Mouse (Mus musculus): ENCODE measurements at regions not wholly inside any gene's neighbourhood (a gene's known extent, or its start where the extent isn't known, plus 50 kb on each side); places are given as distances from the start of the nearest gene placed in this dataset.

DNA sequence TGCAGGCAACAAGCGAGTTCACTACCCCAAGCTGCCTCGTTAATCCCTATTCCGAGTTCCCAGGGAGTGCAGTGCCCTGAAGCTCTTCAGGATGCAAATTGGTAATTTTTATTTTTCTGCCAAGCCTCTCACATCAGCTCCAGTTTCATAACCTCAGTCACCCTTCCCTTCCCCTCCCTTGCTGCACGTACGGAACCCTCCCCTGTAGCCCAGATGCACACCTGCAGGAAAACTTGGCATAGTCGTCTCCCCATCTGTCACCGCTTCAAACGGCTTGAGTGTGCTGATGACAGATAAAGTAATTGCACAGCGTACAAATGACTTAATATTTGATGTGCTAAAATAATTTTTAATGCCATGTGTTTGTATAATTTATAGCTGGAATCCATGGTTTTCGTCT lies 119.7 kb upstream of the Tmem45b start:
- TF ChIP-seq GATA1 (IDR thresholded peaks at IDR 0.05; ENCODE audit: borderline replicate concordance, low read length) (no peak), CTCF (IDR thresholded peaks at IDR 0.05; ENCODE audit: low read depth, low read length) (no peak), POLR2AphosphoS5 (IDR thresholded peaks at IDR 0.05; ENCODE audit: insufficient replicate concordance, low read depth, low read length) (no peak), GATA2 (IDR thresholded peaks at IDR 0.05; ENCODE audit: borderline replicate concordance, low read depth, low read length) (no peak), TAL1 (conservative IDR thresholded peaks at IDR 0.05; ENCODE audit: low read depth, low read length) (no peak)
- ATAC-seq (ENCODE audit: extremely low read depth, insufficient number of reproducible peaks, low FRiP score, poor library complexity, severe bottlenecking) (no peak), DNase-seq (ENCODE audit: low spot score) (no peak)
- no peaks in the 10 kb centered on the region for H3K27me3 ChIP-seq (ENCODE audit: insufficient read depth, low read length)
- H3K4me3 ChIP-seq (ENCODE audit: low read depth, low read length): no peak overlapping the region
- 0 out of 2 replicates have a peak, but pooled peaks cover 2% of the 10 kb centered on the region for H3K9me3 ChIP-seq (replicated peaks)
- H3K4me1 ChIP-seq (ENCODE audit: insufficient read depth, low read depth, low read length): no peaks in the 10 kb centered on the region
- H3K36me3 ChIP-seq (replicated peaks): no peaks in the 10 kb centered on the region

DNA sequence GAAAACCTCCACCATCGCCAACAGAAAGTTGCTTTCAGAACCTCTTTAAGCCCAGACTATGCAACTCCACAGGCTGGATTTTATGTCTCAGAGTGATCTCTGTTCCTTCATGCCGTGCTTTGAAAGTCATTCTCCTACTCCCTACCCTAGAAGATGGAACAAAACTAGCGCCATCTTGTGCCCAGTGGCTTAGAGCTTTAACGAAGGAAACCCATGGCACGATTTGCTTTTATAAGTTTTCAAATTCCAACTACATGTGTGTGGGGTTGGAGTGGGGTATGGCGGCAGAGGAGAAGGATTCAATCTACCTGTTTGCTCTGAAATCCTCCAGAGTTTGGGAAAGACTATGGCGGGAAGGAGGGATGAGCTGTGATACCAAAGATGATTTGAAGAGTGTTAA lies 118.7 kb upstream of the Tmem45b start:
- Histone ChIP-seq H3K27me3 (ENCODE audit: insufficient read depth, low read length) (no peaks in the 10 kb centered on the region), H3K36me3 (replicated peaks) (no peaks in the 10 kb centered on the region)
- no peak for DNase-seq (ENCODE audit: low spot score)

DNA sequence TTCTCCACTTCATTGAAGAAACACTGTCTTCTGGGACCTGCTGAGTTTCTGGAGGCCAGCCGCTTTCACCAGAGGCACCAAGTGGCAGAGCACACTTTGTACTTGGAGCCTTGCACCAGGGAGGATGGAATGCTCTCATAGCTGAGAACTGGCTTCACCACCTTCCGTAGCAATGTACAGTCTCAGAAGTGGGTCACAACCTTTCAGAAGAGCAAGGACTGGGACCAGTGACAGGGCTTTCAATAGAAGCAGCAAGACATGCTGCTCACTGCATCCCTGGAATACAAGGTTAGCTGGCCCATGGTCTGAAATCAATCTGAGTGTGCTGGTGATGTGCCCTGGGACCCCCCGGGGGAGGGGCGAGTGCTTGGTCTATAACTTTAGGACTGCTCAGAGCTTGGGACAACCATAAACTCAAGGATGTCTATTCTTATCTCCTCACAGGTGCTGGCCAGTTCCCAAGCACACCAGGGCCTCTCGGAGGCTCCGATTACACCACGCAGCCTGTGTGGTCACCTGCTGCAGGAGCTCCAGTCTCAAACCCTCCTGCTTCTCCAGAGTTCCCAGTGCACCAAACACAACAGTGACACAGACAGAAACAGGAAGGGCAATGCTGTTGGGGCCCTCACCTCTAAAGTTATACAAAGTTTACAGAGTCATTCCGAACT lies 114.4 kb upstream of the Tmem45b start:
- TF ChIP-seq TAL1 (conservative IDR thresholded peaks at IDR 0.05; ENCODE audit: low read depth, low read length): no peak
- no peak for TF ChIP-seq CTCF (IDR thresholded peaks at IDR 0.05; ENCODE audit: low read depth, low read length)
- TF ChIP-seq GATA2 (IDR thresholded peaks at IDR 0.05; ENCODE audit: borderline replicate concordance, low read depth, low read length): no peak
- no peak for TF ChIP-seq GATA1 (IDR thresholded peaks at IDR 0.05; ENCODE audit: borderline replicate concordance, low read length)
- no peak for TF ChIP-seq POLR2AphosphoS5 (IDR thresholded peaks at IDR 0.05; ENCODE audit: insufficient replicate concordance, low read depth, low read length)
- H3K4me3 ChIP-seq (ENCODE audit: low read depth, low read length): no peak overlapping the region
- DNase-seq (ENCODE audit: low spot score) (no peak), ATAC-seq (ENCODE audit: extremely low read depth, insufficient number of reproducible peaks, low FRiP score, poor library complexity, severe bottlenecking) (no peak)
- no peaks in the 10 kb centered on the region for H3K36me3 ChIP-seq (replicated peaks)
- no peaks in the 10 kb centered on the region for H3K27me3 ChIP-seq (ENCODE audit: insufficient read depth, low read length)
- H3K9me3 ChIP-seq (replicated peaks): no peaks in the 10 kb centered on the region
- no peaks in the 10 kb centered on the region for H3K4me1 ChIP-seq (ENCODE audit: insufficient read depth, low read depth, low read length)

More for the DNA sequence above, 118.7 kb upstream of the Tmem45b start:
- no peak for ATAC-seq (ENCODE audit: extremely low read depth, insufficient number of reproducible peaks, low FRiP score, poor library complexity, severe bottlenecking)
- Histone ChIP-seq H3K9me3 (replicated peaks) (0 out of 2 replicates have a peak, but pooled peaks cover 2% of the 10 kb centered on the region), H3K4me3 (ENCODE audit: low read depth, low read length) (no peak overlapping the region), H3K4me1 (ENCODE audit: insufficient read depth, low read depth, low read length) (no peaks in the 10 kb centered on the region)
- TF ChIP-seq GATA2 (IDR thresholded peaks at IDR 0.05; ENCODE audit: borderline replicate concordance, low read depth, low read length): no peak
- TF ChIP-seq POLR2AphosphoS5 (IDR thresholded peaks at IDR 0.05; ENCODE audit: insufficient replicate concordance, low read depth, low read length): no peak
- TF ChIP-seq TAL1 (conservative IDR thresholded peaks at IDR 0.05; ENCODE audit: low read depth, low read length): no peak
- TF ChIP-seq GATA1 (IDR thresholded peaks at IDR 0.05; ENCODE audit: borderline replicate concordance, low read length): no peak
- TF ChIP-seq CTCF (IDR thresholded peaks at IDR 0.05; ENCODE audit: low read depth, low read length): no peak

DNA sequence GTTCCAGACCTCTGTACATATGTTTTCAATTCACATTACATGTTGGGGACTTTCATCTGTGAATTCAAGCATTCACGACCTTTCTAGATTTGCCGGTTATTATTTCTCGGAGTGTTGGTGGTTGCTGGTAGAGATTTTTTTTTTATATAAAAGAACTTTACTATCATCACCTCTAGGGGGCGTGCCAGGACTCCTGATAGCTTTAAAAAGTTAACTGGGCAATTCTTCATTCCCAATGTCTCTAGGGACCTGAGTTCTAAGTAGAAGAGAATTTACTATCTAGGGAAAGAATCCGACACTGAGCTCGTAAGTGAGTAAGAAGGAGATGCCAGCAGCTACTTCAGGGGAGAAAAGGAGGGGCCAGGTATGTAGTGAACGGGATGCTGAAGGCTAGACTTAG lies 112.8 kb upstream of the Tmem45b start:
- Histone ChIP-seq H3K36me3 (replicated peaks) (no peaks in the 10 kb centered on the region), H3K4me3 (ENCODE audit: low read depth, low read length) (no peak overlapping the region), H3K9me3 (replicated peaks) (no peaks in the 10 kb centered on the region), H3K4me1 (ENCODE audit: insufficient read depth, low read depth, low read length) (no peaks in the 10 kb centered on the region), H3K27me3 (ENCODE audit: insufficient read depth, low read length) (0 out of 2 replicates have a peak, but pooled peaks cover 3% of the 10 kb centered on the region)
- ATAC-seq (ENCODE audit: extremely low read depth, insufficient number of reproducible peaks, low FRiP score, poor library complexity, severe bottlenecking) (no peak), DNase-seq (ENCODE audit: low spot score) (no peak)
- TF ChIP-seq CTCF (IDR thresholded peaks at IDR 0.05; ENCODE audit: low read depth, low read length): no peak
- no peak for TF ChIP-seq GATA2 (IDR thresholded peaks at IDR 0.05; ENCODE audit: borderline replicate concordance, low read depth, low read length)
- no peak for TF ChIP-seq GATA1 (IDR thresholded peaks at IDR 0.05; ENCODE audit: borderline replicate concordance, low read length)
- no peak for TF ChIP-seq POLR2AphosphoS5 (IDR thresholded peaks at IDR 0.05; ENCODE audit: insufficient replicate concordance, low read depth, low read length)
- no peak for TF ChIP-seq TAL1 (conservative IDR thresholded peaks at IDR 0.05; ENCODE audit: low read depth, low read length)

DNA sequence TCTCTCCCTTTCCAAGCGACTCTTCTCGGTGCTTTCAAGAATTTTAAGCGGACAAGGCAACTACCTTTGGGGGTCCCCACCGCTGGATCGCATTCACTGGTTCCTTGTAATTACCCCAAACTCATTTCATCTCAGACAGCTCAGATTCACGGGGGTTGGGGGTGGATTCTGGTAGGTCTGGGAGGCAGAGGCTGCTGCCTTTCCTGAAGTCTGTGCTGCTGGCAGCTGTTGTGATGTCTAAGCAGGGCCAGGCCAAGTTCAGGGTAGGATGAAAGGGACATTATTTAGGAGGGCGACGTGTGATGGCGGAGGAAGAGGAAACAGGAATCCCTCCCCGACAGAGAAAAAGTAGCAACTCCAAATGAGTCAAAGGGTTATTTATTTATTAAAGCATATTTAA lies 102.8 kb upstream of the Tmem45b start:
- ATAC-seq (ENCODE audit: extremely low read depth, insufficient number of reproducible peaks, low FRiP score, poor library complexity, severe bottlenecking) (no peak), DNase-seq (ENCODE audit: low spot score) (no peak)
- Histone ChIP-seq H3K36me3 (replicated peaks) (no peaks in the 10 kb centered on the region), H3K4me3 (ENCODE audit: low read depth, low read length) (no peak overlapping the region), H3K4me1 (ENCODE audit: insufficient read depth, low read depth, low read length) (no peaks in the 10 kb centered on the region), H3K27me3 (ENCODE audit: insufficient read depth, low read length) (no peaks in the 10 kb centered on the region), H3K9me3 (replicated peaks) (no peaks in the 10 kb centered on the region)
- TF ChIP-seq TAL1 (conservative IDR thresholded peaks at IDR 0.05; ENCODE audit: low read depth, low read length) (no peak), GATA2 (IDR thresholded peaks at IDR 0.05; ENCODE audit: borderline replicate concordance, low read depth, low read length) (no peak), GATA1 (IDR thresholded peaks at IDR 0.05; ENCODE audit: borderline replicate concordance, low read length) (no peak), POLR2AphosphoS5 (IDR thresholded peaks at IDR 0.05; ENCODE audit: insufficient replicate concordance, low read depth, low read length) (no peak), CTCF (IDR thresholded peaks at IDR 0.05; ENCODE audit: low read depth, low read length) (no peak)

DNA sequence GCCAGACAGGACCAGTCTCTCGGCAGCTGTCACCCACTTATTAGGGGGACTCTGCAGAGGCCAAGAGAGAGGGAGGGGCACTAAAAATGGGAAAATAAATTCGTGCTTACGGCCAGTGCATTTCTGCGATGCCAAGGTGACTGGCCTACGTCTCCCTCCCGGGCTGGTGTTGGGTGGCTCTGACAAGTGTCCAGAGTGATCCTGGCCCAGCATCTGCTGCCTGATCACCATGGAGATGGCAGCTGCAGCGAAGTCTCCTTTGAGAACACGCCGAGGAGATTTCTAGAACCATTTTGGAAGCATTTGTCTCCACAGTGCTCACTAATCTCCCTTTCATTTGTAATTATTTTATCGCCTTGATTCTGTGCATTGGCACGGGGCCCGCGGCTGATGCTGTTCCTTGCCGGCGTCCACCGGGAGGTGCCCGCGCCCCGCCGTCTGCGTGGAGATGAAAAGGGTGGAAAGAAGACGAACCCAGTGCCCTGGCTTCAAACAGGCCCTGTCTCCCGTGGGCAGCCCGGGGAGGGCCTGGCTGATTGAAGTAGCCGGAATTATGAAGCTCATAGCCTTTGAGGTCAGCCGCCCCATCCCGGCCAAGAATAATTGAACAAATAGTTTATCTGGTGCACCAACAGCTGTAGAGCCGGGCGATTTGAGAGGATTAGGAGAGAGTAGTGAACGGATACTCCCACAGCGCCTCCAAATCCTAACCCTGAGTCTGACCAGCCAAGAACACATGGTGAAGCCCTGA lies 102.2 kb upstream of the Tmem45b start:
- no peaks in the 10 kb centered on the region for H3K9me3 ChIP-seq (replicated peaks)
- H3K36me3 ChIP-seq (replicated peaks): no peaks in the 10 kb centered on the region
- no peaks in the 10 kb centered on the region for H3K4me1 ChIP-seq (ENCODE audit: insufficient read depth, low read depth, low read length)
- H3K27me3 ChIP-seq (ENCODE audit: insufficient read depth, low read length): no peaks in the 10 kb centered on the region
- no peak for DNase-seq (ENCODE audit: low spot score)
- no peak overlapping the region for H3K4me3 ChIP-seq (ENCODE audit: low read depth, low read length)
- no peak for TF ChIP-seq TAL1 (conservative IDR thresholded peaks at IDR 0.05; ENCODE audit: low read depth, low read length)
- no peak for TF ChIP-seq CTCF (IDR thresholded peaks at IDR 0.05; ENCODE audit: low read depth, low read length)
- TF ChIP-seq POLR2AphosphoS5 (IDR thresholded peaks at IDR 0.05; ENCODE audit: insufficient replicate concordance, low read depth, low read length): no peak
- no peak for TF ChIP-seq GATA2 (IDR thresholded peaks at IDR 0.05; ENCODE audit: borderline replicate concordance, low read depth, low read length)
- no peak for TF ChIP-seq GATA1 (IDR thresholded peaks at IDR 0.05; ENCODE audit: borderline replicate concordance, low read length)
- ATAC-seq (ENCODE audit: extremely low read depth, insufficient number of reproducible peaks, low FRiP score, poor library complexity, severe bottlenecking): no peak

All from G1E (cell line).